Mouse (Mus musculus) olfactory bulb, adult 2 months (tissue): ENCODE results near the gene Mapk12. TPM values are rescaled to one million over a fixed set of nuclear protein-coding genes. Genes with fewer than 3 reads are reported as not detected.

Experiments
- H3K27ac ChIP-seq: fragments of 200-500 bp; 2 replicates; pipeline ENCODE4 v1.5.1; 2012; ENCODE audit warnings: low read depth, low read length; ENCODE audit not compliant: insufficient read depth
- H3K4me1 ChIP-seq: fragments of 200-500 bp; 2 replicates; pipeline ENCODE4 v1.6.1; 2012; ENCODE audit warnings: low read length; ENCODE audit not compliant: control insufficient read depth, insufficient read depth
- H3K4me3 ChIP-seq: fragments of 200-500 bp; 2 replicates; pipeline ENCODE4 v1.5.1; 2012; ENCODE audit warnings: mild to moderate bottlenecking, low read depth, low read length, moderate library complexity; ENCODE audit not compliant: insufficient read depth
- CTCF ChIP-seq: fragments of 200-500 bp; IDR thresholded peaks from 2 replicates; pipeline ENCODE4 v1.5.1; 2012; ENCODE audit warnings: low read depth, mild to moderate bottlenecking, low read length, moderate library complexity; ENCODE audit not compliant: insufficient read depth
- POLR2A ChIP-seq: fragments of 200-500 bp; IDR thresholded peaks from 2 replicates; pipeline ENCODE4 v1.6.1; 2012; ENCODE audit warnings: mild to moderate bottlenecking, low read depth, low read length, moderate library complexity; ENCODE audit not compliant: insufficient read depth
- WGBS: fragments of 180-500 bp; shearing (Covaris S2); methylation state at CpG from one replicate; pipeline ENCODE4 v1.1.7; 2018; 5-methylcytosine and 5-hydroxymethylcytosine counted together
- polyA plus RNA-seq: library from polyadenylated mRNA; stranded (reverse); fragments of >200 nt; gene quantifications from 2 replicates; pipeline ENCODE4 v1.2.4, GENCODE M21; 2012; ENCODE audit warnings: low replicate concordance; ENCODE audit not compliant: missing spikeins, insufficient read depth, insufficient read length

Mapk12 gene
- polyA plus RNA-seq: not detected in 2 replicates

GRCm38 (mm10) chr15:89140659-89141252 is at the start of gene Mapk12:
Gene Mapk12, minus strand, starts transcription at chr15:89140703.
- no peak within 1 kb of the TSS for H3K27ac ChIP-seq
- TF ChIP-seq CTCF (no peak), POLR2A (no peak)
- H3K4me1 ChIP-seq: peaks cover 27% of the 10 kb centered on the region
- 1% methylated on average over 21 of the region's 21 CpGs for WGBS
- H3K4me3 ChIP-seq: peak within 1 kb of the TSS; percentile 47

- Histone ChIP-seq H3K4me1 (peaks cover 14% of the 10 kb centered on the region), H3K4me3 (no peak overlapping the region), H3K27ac (no peak overlapping the region)
- WGBS: 67% methylated on average over 5 of the region's 5 CpGs
- TF ChIP-seq POLR2A (no peak), CTCF (no peak)
Measured at GRCm38 (mm10) chr15:89184937-89185227, 44.4 kb upstream of the Mapk12 start.

- H3K4me1 ChIP-seq: peaks cover 18% of the 10 kb centered on the region
- H3K27ac ChIP-seq: no peak overlapping the region
- 56% methylated on average over 5 of the region's 5 CpGs for WGBS
- TF ChIP-seq POLR2A (no peak), CTCF (no peak)
- H3K4me3 ChIP-seq: no peak overlapping the region
Measured at GRCm38 (mm10) chr15:89184141-89184936, 43.8 kb upstream of the Mapk12 start.

GRCm38 (mm10) chr15:89182842-89183241 is 42.3 kb upstream of the Mapk12 start:
- 64% methylated on average over 5 of the region's 5 CpGs for WGBS
- H3K4me3 ChIP-seq: no peak overlapping the region
- TF ChIP-seq CTCF: no peak
- no peak for TF ChIP-seq POLR2A
- H3K27ac ChIP-seq: no peak overlapping the region
- peaks cover 33% of the 10 kb centered on the region for H3K4me1 ChIP-seq

GRCm38 (mm10) chr15:89182328-89182741 is 41.8 kb upstream of the Mapk12 start:
- WGBS: 39% methylated on average over 6 of the region's 6 CpGs
- no peak for TF ChIP-seq POLR2A
- TF ChIP-seq CTCF: no peak
- no peak overlapping the region for H3K27ac ChIP-seq
- peaks cover 36% of the 10 kb centered on the region for H3K4me1 ChIP-seq
- no peak overlapping the region for H3K4me3 ChIP-seq

- no peak overlapping the region for H3K4me3 ChIP-seq
- TF ChIP-seq CTCF: no peak
- TF ChIP-seq POLR2A: no peak
- peaks cover 42% of the 10 kb centered on the region for H3K4me1 ChIP-seq
- WGBS: 62% methylated on average over 10 of the region's 10 CpGs
- no peak overlapping the region for H3K27ac ChIP-seq
Measured at GRCm38 (mm10) chr15:89181561-89182270, 41.2 kb upstream of the Mapk12 start.

GRCm38 (mm10) chr15:89180571-89181229 is 40.2 kb upstream of the Mapk12 start, which contains the start of gene Plxnb2:
Gene Plxnb2, minus strand, starts transcription at chr15:89180788.
- 0 out of 2 replicates have a peak, but pooled peaks have one; percentile 37 for TF ChIP-seq POLR2A
- no peak for TF ChIP-seq CTCF
- peak within 1 kb of the TSS; percentile 59 for H3K4me3 ChIP-seq
- under 1% methylated on average over 71 of the region's 72 CpGs for WGBS
- H3K27ac ChIP-seq: peak within 1 kb of the TSS; percentile 81
- H3K4me1 ChIP-seq: peaks cover 46% of the 10 kb centered on the region

- H3K4me3 ChIP-seq: peak overlapping the region; percentile 59
- H3K27ac ChIP-seq: peak overlapping the region; percentile 54
- peaks cover 52% of the 10 kb centered on the region for H3K4me1 ChIP-seq
- WGBS: 2% methylated on average over 26 of the region's 26 CpGs
- TF ChIP-seq POLR2A: no peak
- no peak for TF ChIP-seq CTCF
Measured at GRCm38 (mm10) chr15:89180081-89180541, 39.6 kb upstream of the Mapk12 start.
